Mouse (Mus musculus): ENCODE measurements around the gene Gpr152. TPM values are rescaled to one million over a fixed set of nuclear protein-coding genes. Genes with fewer than 3 reads are reported as not detected.

Gpr152 gene
- polyA plus RNA-seq, 1 experiment from 2014 or later = 0.03 TPM

DNA sequence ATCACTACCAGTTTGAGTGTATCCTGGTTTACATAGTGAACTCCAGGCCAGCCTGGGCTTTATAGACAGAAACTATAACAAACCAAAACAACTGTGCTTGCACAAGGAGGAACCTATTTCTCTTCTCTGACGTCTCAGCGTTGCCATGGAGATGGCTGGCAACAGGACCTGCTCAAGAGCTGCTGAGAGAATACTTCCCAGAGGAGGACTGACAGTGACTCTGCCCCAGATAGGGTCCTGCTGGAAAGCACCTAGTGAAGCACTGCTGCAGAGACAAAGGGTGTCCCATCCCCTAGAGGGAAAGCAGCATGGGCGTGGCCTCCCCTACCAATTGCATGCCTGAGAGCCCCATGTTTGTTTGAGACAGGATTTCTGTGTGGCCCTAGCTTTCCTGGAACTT, 42.3 kb downstream of the Gpr152 start:
- WGBS = 42% methylated on average over 3 of the region's 3 CpGs
- no peak; the same call in 1 of the 2 replicates for ATAC-seq (replicated peaks; ENCODE audit: low FRiP score, low read depth)
- peak; percentile 67 for DNase-seq (ENCODE audit: low spot score)

DNA sequence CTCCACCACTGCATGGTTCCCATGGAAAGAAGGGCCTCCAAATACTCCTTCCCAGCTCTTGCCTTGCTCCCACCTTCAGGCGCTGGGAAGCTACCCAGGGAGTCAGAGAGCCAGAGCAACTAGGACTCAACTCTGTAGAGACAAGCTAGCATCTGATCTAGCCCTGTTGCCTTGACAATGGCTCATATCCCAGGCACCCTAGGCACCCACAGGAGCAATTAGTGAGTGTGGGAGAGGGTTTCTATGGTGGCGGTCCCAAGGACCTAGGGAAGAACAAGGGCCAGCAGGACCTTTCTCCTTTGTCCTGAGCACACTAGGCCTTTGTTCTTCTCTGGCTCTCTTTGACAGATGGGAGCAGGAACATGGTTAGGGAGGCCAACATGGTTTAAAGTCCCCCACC, 44.1 kb downstream of the Gpr152 start:
- Histone ChIP-seq H3K36me3 (ENCODE audit: insufficient read depth, low read length) (no peaks in the 10 kb centered on the region), H3K27ac (no peak overlapping the region), H3K4me3 (replicated peaks; ENCODE audit: low read depth, low read length) (no peak overlapping the region), H3K4me1 (replicated peaks; ENCODE audit: insufficient read depth, low read length) (peaks cover 9% of the 10 kb centered on the region), H3K27me3 (ENCODE audit: insufficient read depth, low read length) (no peaks in the 10 kb centered on the region), H3K9ac (ENCODE audit: low read depth, low read length) (no peak overlapping the region), H3K9me3 (replicated peaks; ENCODE audit: low read length) (no peaks in the 10 kb centered on the region), H3K4me2 (ENCODE audit: low read length) (no peak overlapping the region)
- DNase-seq (ENCODE audit: low spot score) (no peak), ATAC-seq (replicated peaks; ENCODE audit: low FRiP score, low read depth) (no peak)
- TF ChIP-seq CTCF (IDR thresholded peaks at IDR 0.05; ENCODE audit: low read depth) = no peak
- WGBS = 92% methylated on average over 2 of the region's 2 CpGs

More for the DNA sequence above, 42.3 kb downstream of the Gpr152 start:
- Histone ChIP-seq H3K4me3 (replicated peaks; ENCODE audit: low read depth, low read length) (no peak overlapping the region), H3K27ac (no peak overlapping the region), H3K4me2 (ENCODE audit: low read length) (no peak overlapping the region), H3K36me3 (ENCODE audit: insufficient read depth, low read length) (no peaks in the 10 kb centered on the region), H3K4me1 (replicated peaks; ENCODE audit: insufficient read depth, low read length) (peaks cover 9% of the 10 kb centered on the region), H3K9me3 (replicated peaks; ENCODE audit: low read length) (no peaks in the 10 kb centered on the region), H3K9ac (ENCODE audit: low read depth, low read length) (no peak overlapping the region), H3K27me3 (ENCODE audit: insufficient read depth, low read length) (0 out of 2 replicates have a peak, but pooled peaks cover under 1% of the 10 kb centered on the region)
- TF ChIP-seq CTCF (IDR thresholded peaks at IDR 0.05; ENCODE audit: low read depth) = no peak

DNA sequence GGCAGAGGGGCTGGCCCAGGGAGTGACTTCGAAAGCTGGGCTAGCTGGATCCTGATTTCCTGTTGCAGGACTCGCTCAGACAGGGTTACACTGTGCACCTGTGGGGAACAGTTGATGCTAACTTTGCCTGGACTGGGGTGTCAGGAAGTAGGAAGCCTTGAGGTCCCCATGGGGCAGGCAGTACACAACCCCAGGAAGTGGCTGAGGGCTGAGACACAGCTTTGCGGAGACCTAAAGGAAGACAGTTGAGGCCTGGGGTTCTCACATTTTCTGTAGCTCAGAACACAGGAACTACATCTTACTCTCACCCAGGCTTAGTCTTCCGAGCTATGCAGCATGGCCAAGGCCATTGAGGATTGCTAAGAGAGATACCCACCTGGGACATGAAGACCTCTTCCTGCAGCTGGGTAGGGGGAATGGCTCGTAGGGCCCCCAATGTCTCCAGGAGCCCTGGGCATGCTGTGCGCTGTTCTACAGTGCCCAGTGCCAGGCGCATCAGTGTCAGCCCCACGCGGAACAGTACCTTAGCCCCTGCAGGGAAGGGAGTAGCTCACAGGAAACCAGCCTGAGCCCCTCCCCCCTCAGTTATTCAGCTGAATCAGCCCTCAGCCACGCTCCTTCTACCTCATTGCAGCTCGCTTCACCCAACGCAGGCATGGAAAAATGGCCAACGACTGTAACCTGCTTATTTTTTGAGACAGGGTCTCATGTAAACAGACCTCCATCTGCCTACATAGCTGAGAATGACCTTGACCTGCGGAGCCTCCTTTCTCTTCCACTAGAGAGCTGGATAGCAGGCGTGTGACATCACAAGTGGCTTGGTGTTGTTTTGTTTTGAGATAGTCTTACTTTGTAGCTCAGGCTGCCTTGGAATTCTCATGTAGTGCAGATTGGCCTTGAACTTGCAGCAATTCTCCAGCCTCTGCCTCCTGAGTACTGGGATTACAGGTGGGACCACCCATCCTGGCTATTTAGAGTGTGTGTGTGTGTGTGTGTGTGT, 45.7 kb downstream of the Gpr152 start:
- DNase-seq (ENCODE audit: low spot score) (no peak), ATAC-seq (replicated peaks; ENCODE audit: low FRiP score, low read depth) (no peak; the same call in 1 of the 2 replicates)
- Histone ChIP-seq H3K9ac (ENCODE audit: low read depth, low read length) (peak overlapping the region; percentile 14; the same call in 1 of the 2 replicates), H3K9me3 (replicated peaks; ENCODE audit: low read length) (no peaks in the 10 kb centered on the region), H3K4me3 (replicated peaks; ENCODE audit: low read depth, low read length) (no peak overlapping the region), H3K36me3 (ENCODE audit: insufficient read depth, low read length) (no peaks in the 10 kb centered on the region), H3K27me3 (ENCODE audit: insufficient read depth, low read length) (no peaks in the 10 kb centered on the region), H3K27ac (peak overlapping the region; percentile 63; the same call in 1 of the 2 replicates), H3K4me1 (replicated peaks; ENCODE audit: insufficient read depth, low read length) (peaks cover 9% of the 10 kb centered on the region), H3K4me2 (ENCODE audit: low read length) (no peak overlapping the region)
- 41% methylated on average over 15 of the region's 15 CpGs for WGBS
- TF ChIP-seq CTCF (IDR thresholded peaks at IDR 0.05; ENCODE audit: low read depth) = no peak

DNA sequence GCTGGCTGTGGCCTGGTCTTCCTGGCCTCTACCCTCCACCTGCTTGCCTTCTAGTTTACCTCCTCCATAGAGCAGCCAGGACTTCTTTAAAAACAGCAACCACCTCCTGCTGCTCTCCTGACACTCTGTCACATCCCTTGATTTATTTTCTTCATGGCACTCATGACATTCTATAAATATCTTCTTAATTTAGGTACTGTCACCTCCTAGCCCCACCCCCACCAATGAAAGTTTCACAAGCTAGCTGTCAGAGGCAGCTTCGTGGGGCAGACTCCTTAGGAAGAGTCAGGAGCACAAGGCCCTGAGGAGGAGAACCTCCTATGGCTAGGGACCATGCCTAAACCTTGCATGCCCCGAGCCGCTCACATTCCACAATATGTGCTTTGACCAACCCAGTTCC, 47.7 kb downstream of the Gpr152 start:
- 63% methylated on average over 3 of the region's 3 CpGs for WGBS
- no peaks in the 10 kb centered on the region for H3K9me3 ChIP-seq (replicated peaks; ENCODE audit: low read length)
- H3K4me1 ChIP-seq (replicated peaks; ENCODE audit: insufficient read depth, low read length) = peaks cover 22% of the 10 kb centered on the region
- H3K27me3 ChIP-seq (ENCODE audit: insufficient read depth, low read length) = no peaks in the 10 kb centered on the region
- H3K4me2 ChIP-seq (ENCODE audit: low read length) = no peak overlapping the region
- H3K4me3 ChIP-seq (replicated peaks; ENCODE audit: low read depth, low read length) = no peak overlapping the region
- H3K36me3 ChIP-seq (ENCODE audit: insufficient read depth, low read length) = no peaks in the 10 kb centered on the region
- no peak for ATAC-seq (replicated peaks; ENCODE audit: low FRiP score, low read depth)
- TF ChIP-seq CTCF (IDR thresholded peaks at IDR 0.05; ENCODE audit: low read depth) = no peak
- no peak overlapping the region for H3K9ac ChIP-seq (ENCODE audit: low read depth, low read length)
- DNase-seq (ENCODE audit: low spot score) = no peak
- H3K27ac ChIP-seq = no peak overlapping the region

DNA sequence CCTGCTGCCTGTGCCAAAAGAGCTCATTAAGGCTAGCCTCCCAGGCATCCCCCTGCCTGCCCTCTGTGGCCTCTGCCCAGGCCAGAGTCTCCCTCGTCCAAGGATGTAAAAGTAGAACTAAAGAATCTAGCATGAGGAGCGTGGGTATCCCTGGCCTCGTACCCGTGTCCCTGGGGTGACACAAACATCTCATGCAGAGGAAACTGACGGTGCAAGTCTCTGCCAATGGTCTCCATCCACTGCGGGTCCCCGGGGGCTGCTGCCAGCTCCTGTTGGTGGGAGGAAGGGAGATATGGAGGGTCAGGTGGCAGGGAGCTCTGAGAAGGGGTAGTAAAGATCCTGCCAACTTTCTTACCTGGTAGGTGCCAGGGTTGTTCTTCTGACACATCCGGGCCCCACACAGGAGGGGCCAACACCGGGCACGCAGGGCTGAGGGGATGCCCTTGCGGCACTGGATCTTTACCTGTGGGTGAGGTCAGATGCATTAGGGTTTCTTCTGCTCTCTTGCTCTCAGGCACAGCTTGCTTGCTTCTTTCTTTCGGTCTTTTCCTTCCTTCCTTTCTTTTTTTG, 49.5 kb downstream of the Gpr152 start:
- Histone ChIP-seq H3K9ac (ENCODE audit: low read depth, low read length) (no peak overlapping the region), H3K4me1 (replicated peaks; ENCODE audit: insufficient read depth, low read length) (peaks cover 28% of the 10 kb centered on the region), H3K4me2 (ENCODE audit: low read length) (no peak overlapping the region), H3K27ac (no peak overlapping the region), H3K27me3 (ENCODE audit: insufficient read depth, low read length) (no peaks in the 10 kb centered on the region), H3K9me3 (replicated peaks; ENCODE audit: low read length) (no peaks in the 10 kb centered on the region), H3K36me3 (ENCODE audit: insufficient read depth, low read length) (peaks cover 4% of the 10 kb centered on the region), H3K4me3 (replicated peaks; ENCODE audit: low read depth, low read length) (no peak overlapping the region)
- 90% methylated on average over 12 of the region's 12 CpGs for WGBS
- ATAC-seq (replicated peaks; ENCODE audit: low FRiP score, low read depth) = no peak
- no peak for TF ChIP-seq CTCF (IDR thresholded peaks at IDR 0.05; ENCODE audit: low read depth)
- no peak for DNase-seq (ENCODE audit: low spot score)

DNA sequence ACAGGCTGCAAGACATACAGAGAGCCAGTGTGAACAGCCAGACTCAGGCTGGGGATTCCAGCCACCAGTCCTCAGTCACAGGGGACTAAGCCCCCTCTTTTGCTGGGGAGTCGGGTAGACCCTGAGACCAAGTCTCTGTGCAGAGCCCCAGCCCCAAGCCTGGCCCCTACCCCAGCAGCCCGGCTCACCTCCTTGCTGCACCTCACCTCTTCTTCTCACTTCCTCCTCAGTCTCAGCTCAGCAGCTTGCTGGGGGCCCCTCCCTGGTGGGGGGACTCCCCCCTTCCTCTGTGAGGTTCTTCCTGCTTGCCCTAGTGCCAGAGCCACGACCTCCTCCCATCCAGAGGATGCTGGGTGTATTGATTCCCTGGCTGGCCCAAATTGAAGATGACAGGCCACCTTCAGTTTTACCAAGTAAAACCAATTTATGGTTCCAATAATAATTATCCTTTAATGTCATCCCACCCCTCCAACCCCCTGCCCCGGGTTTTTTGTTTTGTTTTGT, 51.3 kb downstream of the Gpr152 start, which contains the start of gene Tbc1d10c:
Tbc1d10c (minus strand) TSS at position 454 of the 504 bp plus-strand sequence.
- H3K4me2 ChIP-seq (ENCODE audit: low read length) = peak within 1 kb of the TSS; percentile 83
- no peak for DNase-seq (ENCODE audit: low spot score)
- H3K9me3 ChIP-seq (replicated peaks; ENCODE audit: low read length) = no peaks in the 10 kb centered on the region
- H3K36me3 ChIP-seq (ENCODE audit: insufficient read depth, low read length) = peaks cover 20% of the 10 kb centered on the region
- H3K4me3 ChIP-seq (replicated peaks; ENCODE audit: low read depth, low read length) = peak within 1 kb of the TSS; percentile 94
- no peaks in the 10 kb centered on the region for H3K27me3 ChIP-seq (ENCODE audit: insufficient read depth, low read length)
- peaks cover 18% of the 10 kb centered on the region for H3K4me1 ChIP-seq (replicated peaks; ENCODE audit: insufficient read depth, low read length)
- peak within 1 kb of the TSS; percentile 98 for H3K27ac ChIP-seq
- WGBS = 25% methylated on average over 4 of the region's 4 CpGs
- peak within 1 kb of the TSS; percentile 99 for H3K9ac ChIP-seq (ENCODE audit: low read depth, low read length)
- no peak for ATAC-seq (replicated peaks; ENCODE audit: low FRiP score, low read depth)
- TF ChIP-seq CTCF (IDR thresholded peaks at IDR 0.05; ENCODE audit: low read depth) = no peak
